Comparison of ENCODE assay signal across 10 mouse cellular contexts in genomic region chr1:191172487-191172886, GRCm38 (mm10). TPM values are rescaled to one million over a fixed set of nuclear protein-coding genes. Genes with fewer than 3 reads are reported as not detected.
DNase-seq lines count a peak whose midpoint lies in the region; ATAC-seq and TF ChIP-seq lines count a peak whose summit lies in the region.
"Had no signal": no experiment of that assay in that cellular context is flagged by ENCODE, and none has a peak within 500 bp of the region (broad histone marks: within the 10 kb centered on the region; RNA-seq: fewer than 3 reads in every experiment).

No protein-coding gene starts in this region.

- no peak overlapping the region for H3K27ac ChIP-seq in forebrain, postnatal 0 days (ENCODE audit: low read depth, low read length)
- H3K27ac ChIP-seq in forebrain, embryonic 10.5 days: no peak overlapping the region
- H3K27ac ChIP-seq in neural tube, embryonic 11.5 days (ENCODE audit: low read depth, low read length): no peak overlapping the region
- H3K27ac ChIP-seq in neural tube, embryonic 15.5 days (replicated peaks): no peak overlapping the region
- H3K27ac ChIP-seq: limb, embryonic 15.5 days had no signal

- no peaks in the 10 kb centered on the region for H3K9me3 ChIP-seq in forebrain, postnatal 0 days (ENCODE audit: low read length)
- H3K9me3 ChIP-seq in forebrain, embryonic 10.5 days: no peaks in the 10 kb centered on the region
- H3K9me3 ChIP-seq in neural tube, embryonic 11.5 days (ENCODE audit: control insufficient read depth, low read length): no peaks in the 10 kb centered on the region
- no peaks in the 10 kb centered on the region for H3K9me3 ChIP-seq in neural tube, embryonic 15.5 days (replicated peaks)
- H3K9me3 ChIP-seq: limb, embryonic 15.5 days had no signal

- H3K27me3 ChIP-seq in forebrain, postnatal 0 days (ENCODE audit: insufficient read depth, low read length): no peaks in the 10 kb centered on the region
- peaks cover under 1% of the 10 kb centered on the region; the same call in 1 of the 2 replicates for H3K27me3 ChIP-seq in forebrain, embryonic 10.5 days (ENCODE audit: poor library complexity, severe bottlenecking)
- H3K27me3 ChIP-seq in neural tube, embryonic 11.5 days (ENCODE audit: control insufficient read depth, insufficient read depth, low read length): no peaks in the 10 kb centered on the region
- 0 out of 2 replicates have a peak, but pooled peaks cover 12% of the 10 kb centered on the region for H3K27me3 ChIP-seq in neural tube, embryonic 15.5 days (replicated peaks)
- H3K27me3 ChIP-seq: limb, embryonic 15.5 days had no signal

- ATAC-seq in forebrain, postnatal 0 days: peak; percentile 81
- ATAC-seq in neural tube, embryonic 11.5 days (ENCODE audit: insufficient read depth, low FRiP score, low TSS enrichment): no peak
- no peak for ATAC-seq in neural tube, embryonic 15.5 days (ENCODE audit: low FRiP score)
- ATAC-seq in monocyte, adult 5-6 weeks (replicated peaks; ENCODE audit: insufficient number of reproducible peaks, low FRiP score, low TSS enrichment, poor library complexity, severe bottlenecking): no peak

- H3K4me1 ChIP-seq in forebrain, postnatal 0 days (ENCODE audit: insufficient read depth): no peaks in the 10 kb centered on the region
- peaks cover 9% of the 10 kb centered on the region; the same call in 1 of the 2 replicates for H3K4me1 ChIP-seq in forebrain, embryonic 10.5 days
- no peaks in the 10 kb centered on the region for H3K4me1 ChIP-seq in neural tube, embryonic 11.5 days (ENCODE audit: control insufficient read depth, insufficient read depth, low read length)
- no peaks in the 10 kb centered on the region for H3K4me1 ChIP-seq in neural tube, embryonic 15.5 days
- H3K4me1 ChIP-seq: limb, embryonic 15.5 days had no signal

- no peak overlapping the region for H3K4me2 ChIP-seq in forebrain, postnatal 0 days (ENCODE audit: low read depth)
- H3K4me2 ChIP-seq in neural tube, embryonic 11.5 days (ENCODE audit: low read depth): no peak overlapping the region
- no peak overlapping the region for H3K4me2 ChIP-seq in neural tube, embryonic 15.5 days
- H3K4me2 ChIP-seq: limb, embryonic 15.5 days had no signal

- 9% methylated on average over 6 of the region's 6 CpGs for WGBS in forebrain, postnatal 0 days
- WGBS in forebrain, embryonic 10.5 days: 20% methylated on average over 6 of the region's 6 CpGs
- 22% methylated on average over 6 of the region's 6 CpGs for WGBS in neural tube, embryonic 11.5 days
- WGBS in neural tube, embryonic 15.5 days: 20% methylated on average over 6 of the region's 6 CpGs

- no peak overlapping the region for H3K4me3 ChIP-seq in forebrain, postnatal 0 days (ENCODE audit: low read depth, low read length)
- H3K4me3 ChIP-seq in forebrain, embryonic 10.5 days: no peak overlapping the region
- H3K4me3 ChIP-seq in neural tube, embryonic 11.5 days (ENCODE audit: low read depth, low read length): no peak overlapping the region
- H3K4me3 ChIP-seq in neural tube, embryonic 15.5 days (replicated peaks): no peak overlapping the region
- H3K4me3 ChIP-seq: limb, embryonic 15.5 days had no signal

- no peaks in the 10 kb centered on the region for H3K36me3 ChIP-seq in forebrain, postnatal 0 days (ENCODE audit: insufficient read depth)
- no peaks in the 10 kb centered on the region for H3K36me3 ChIP-seq in forebrain, embryonic 10.5 days (replicated peaks)
- no peaks in the 10 kb centered on the region for H3K36me3 ChIP-seq in neural tube, embryonic 11.5 days (ENCODE audit: control insufficient read depth, insufficient read depth, low read length)
- no peaks in the 10 kb centered on the region for H3K36me3 ChIP-seq in neural tube, embryonic 15.5 days
- H3K36me3 ChIP-seq: limb, embryonic 15.5 days had no signal

- DNase-seq in forebrain, postnatal 0 days: peak; percentile 67
- no peak for DNase-seq in forebrain, embryonic 10.5 days (ENCODE audit: extremely low spot score, low spot score)
- peak; percentile 46 for DNase-seq in neural tube, embryonic 11.5 days (ENCODE audit: low spot score)
- DNase-seq in induced T-regulatory cell, adult 2 months (ENCODE audit: low read depth): peak; percentile 30
- peak; percentile 63 for DNase-seq in right cerebral cortex, adult 18-20 months
- DNase-seq in urinary bladder, postnatal 36 days (ENCODE audit: low spot score in 2 of 2): no peak

- peak; percentile 76 for TF ChIP-seq CTCF in forebrain, postnatal 0 days (IDR thresholded peaks at IDR 0.05; ENCODE audit: low read depth)

- H3K9ac ChIP-seq in forebrain, postnatal 0 days: no peak overlapping the region
- no peak overlapping the region for H3K9ac ChIP-seq in neural tube, embryonic 11.5 days (ENCODE audit: low read length)
- no peak overlapping the region for H3K9ac ChIP-seq in neural tube, embryonic 15.5 days (replicated peaks)
- H3K9ac ChIP-seq: limb, embryonic 15.5 days had no signal

RNA-seq across cellular contexts. Expression of gene Fam71a, which starts 7.9 kb away (rescaled TPM):
- not detected in 2 replicates for total RNA-seq in forebrain, postnatal 0 days (2014; rRNA removed)
- polyA plus RNA-seq in forebrain, postnatal 0 days (2015; fragmentation: Nextera tagmentation; extraction: Ambion mirVana): not detected in 2 replicates
- polyA plus RNA-seq in forebrain, embryonic 10.5 days (2016; fragmentation: Nextera tagmentation; extraction: Ambion mirVana): not detected in 2 replicates
- not detected in 2 replicates for polyA plus RNA-seq in neural tube, embryonic 11.5 days (2014; fragmentation: Nextera tagmentation; extraction: Ambion mirVana)
- polyA plus RNA-seq in neural tube, embryonic 15.5 days (2015; fragmentation: Nextera tagmentation; extraction: Ambion mirVana): not detected in 2 replicates
- 0.21 to 3.1 TPM (median 1.3 TPM) in 3 replicates for total RNA-seq in monocyte, adult 5-6 weeks (2017)
- polyA plus RNA-seq: limb, embryonic 15.5 days; stomach, embryonic 14.5 days had no signal

RNA-seq across cellular contexts. Expression of gene Atf3, which starts 45.4 kb away (rescaled TPM):
- total RNA-seq in forebrain, postnatal 0 days (2014; rRNA removed): 0.62 and 1.5 TPM in 2 replicates
- polyA plus RNA-seq in forebrain, postnatal 0 days (2015; fragmentation: Nextera tagmentation; extraction: Ambion mirVana): 1.1 and 1.4 TPM in 2 replicates
- polyA plus RNA-seq in forebrain, embryonic 10.5 days (2016; fragmentation: Nextera tagmentation; extraction: Ambion mirVana): 2.9 and 3.4 TPM in 2 replicates
- 2.3 and 3.2 TPM in 2 replicates for polyA plus RNA-seq in neural tube, embryonic 11.5 days (2014; fragmentation: Nextera tagmentation; extraction: Ambion mirVana)
- 1.8 and 1.9 TPM in 2 replicates for polyA plus RNA-seq in neural tube, embryonic 15.5 days (2015; fragmentation: Nextera tagmentation; extraction: Ambion mirVana)
- total RNA-seq in monocyte, adult 5-6 weeks (2017): 225 to 427 TPM (median 242 TPM) in 3 replicates

Comparison
In these comparisons a context has a peak if more than half of its experiments do, and no peak if none do; other contexts are left out.
1. DNase-seq: peak in forebrain, postnatal 0 days (single experiment), neural tube, embryonic 11.5 days (single experiment), induced T-regulatory cell, adult 2 months (single experiment) and right cerebral cortex, adult 18-20 months (single experiment); none in forebrain, embryonic 10.5 days (single experiment) and urinary bladder, postnatal 36 days (0 of 2).